Mouse (Mus musculus): ENCODE measurements around the gene Itpkb. TPM values are rescaled to one million over a fixed set of nuclear protein-coding genes. Genes with fewer than 3 reads are reported as not detected.
"Not testable (repeated sequence)": the region's sequence is repeated elsewhere in the genome, so short reads cannot be mapped to it uniquely, and the experiment has no call there.

Gene Itpkb
- polyA plus RNA-seq, 1 experiment from 2014 or later = 5.6 TPM

GRCm38 (mm10) chr1:180385308-180385707, 55.0 kb downstream of the Itpkb start:
- Histone ChIP-seq H3K9ac (ENCODE audit: low read length) (no peak overlapping the region), H3K9me3 (ENCODE audit: control insufficient read depth, low read length) (no peaks in the 10 kb centered on the region), H3K4me1 (ENCODE audit: control insufficient read depth in 2 of 2, insufficient read depth in 2 of 2, low read length in 2 of 2) (peaks cover 15 to 45% of the 10 kb centered on the region in 2 experiments), H3K36me3 (ENCODE audit: control insufficient read depth, insufficient read depth, low read length) (no peaks in the 10 kb centered on the region), H3K27me3 (ENCODE audit: control insufficient read depth, insufficient read depth, low read length) (no peaks in the 10 kb centered on the region), H3K27ac (replicated peaks in 1 of 2; ENCODE audit: control insufficient read depth in 1 of 2, insufficient read depth in 1 of 2, low read depth in 2 of 2, low read length in 2 of 2) (no peak overlapping the region; a peak in 1 of 4 replicates), H3K4me2 (ENCODE audit: low read length) (no peak overlapping the region), H3K4me3 (ENCODE audit: control insufficient read depth in 1 of 2, insufficient read depth in 1 of 2, low read depth in 1 of 2, low read length in 2 of 2) (no peak overlapping the region)
- ATAC-seq (ENCODE audit: insufficient number of reproducible peaks, insufficient read depth, low FRiP score, low read depth) = no peak
- WGBS = 58% methylated on average over 6 of the region's 6 CpGs

GRCm38 (mm10) chr1:180386951-180387749, 56.9 kb downstream of the Itpkb start:
- no peaks in the 10 kb centered on the region for H3K9me3 ChIP-seq (ENCODE audit: control insufficient read depth, low read length)
- H3K9ac ChIP-seq (ENCODE audit: low read length) = peak overlapping the region; percentile 72
- H3K27me3 ChIP-seq (ENCODE audit: control insufficient read depth, insufficient read depth, low read length) = no peaks in the 10 kb centered on the region
- no peaks in the 10 kb centered on the region for H3K36me3 ChIP-seq (ENCODE audit: control insufficient read depth, insufficient read depth, low read length)
- H3K4me3 ChIP-seq (ENCODE audit: control insufficient read depth in 1 of 2, insufficient read depth in 1 of 2, low read depth in 1 of 2, low read length in 2 of 2) = peak overlapping the region; percentile 40 to 48
- peak overlapping the region; percentile 77 for H3K4me2 ChIP-seq (ENCODE audit: low read length)
- peak; percentile 99 for ATAC-seq (ENCODE audit: insufficient number of reproducible peaks, insufficient read depth, low FRiP score, low read depth)
- 4% methylated on average over 27 of the region's 27 CpGs for WGBS
- H3K4me1 ChIP-seq (ENCODE audit: control insufficient read depth in 2 of 2, insufficient read depth in 2 of 2, low read length in 2 of 2) = peaks cover 12 to 45% of the 10 kb centered on the region in 2 experiments
- peak overlapping the region; percentile 76 to 86 for H3K27ac ChIP-seq (replicated peaks in 1 of 2; ENCODE audit: control insufficient read depth in 1 of 2, insufficient read depth in 1 of 2, low read depth in 2 of 2, low read length in 2 of 2)

- WGBS = 8% methylated on average over 11 of the region's 11 CpGs
- peak overlapping the region; percentile 47 for H3K9ac ChIP-seq (ENCODE audit: low read length)
- no peaks in the 10 kb centered on the region for H3K27me3 ChIP-seq (ENCODE audit: control insufficient read depth, insufficient read depth, low read length)
- no peaks in the 10 kb centered on the region for H3K36me3 ChIP-seq (ENCODE audit: control insufficient read depth, insufficient read depth, low read length)
- H3K4me2 ChIP-seq (ENCODE audit: low read length) = peak overlapping the region; percentile 77
- H3K4me3 ChIP-seq (ENCODE audit: control insufficient read depth in 1 of 2, insufficient read depth in 1 of 2, low read depth in 1 of 2, low read length in 2 of 2) = peak overlapping the region; percentile 20 to 26; a peak in 3 of 4 replicates
- peaks cover 9 to 42% of the 10 kb centered on the region in 2 experiments for H3K4me1 ChIP-seq (ENCODE audit: control insufficient read depth in 2 of 2, insufficient read depth in 2 of 2, low read length in 2 of 2)
- ATAC-seq (ENCODE audit: insufficient number of reproducible peaks, insufficient read depth, low FRiP score, low read depth) = no peak
- no peaks in the 10 kb centered on the region for H3K9me3 ChIP-seq (ENCODE audit: control insufficient read depth, low read length)
- peak overlapping the region; percentile 76 to 86 for H3K27ac ChIP-seq (replicated peaks in 1 of 2; ENCODE audit: control insufficient read depth in 1 of 2, insufficient read depth in 1 of 2, low read depth in 2 of 2, low read length in 2 of 2)
Measured at GRCm38 (mm10) chr1:180387750-180388480, 57.6 kb downstream of the Itpkb start.

- Histone ChIP-seq H3K9me3 (ENCODE audit: control insufficient read depth, low read length) (no peaks in the 10 kb centered on the region), H3K9ac (ENCODE audit: low read length) (no peak overlapping the region), H3K27ac (replicated peaks in 1 of 2; ENCODE audit: control insufficient read depth in 1 of 2, insufficient read depth in 1 of 2, low read depth in 2 of 2, low read length in 2 of 2) (peak overlapping the region; percentile 14 to 86; a peak in 3 of 4 replicates), H3K4me2 (ENCODE audit: low read length) (no peak overlapping the region), H3K4me1 (ENCODE audit: control insufficient read depth in 2 of 2, insufficient read depth in 2 of 2, low read length in 2 of 2) (peaks cover 9 to 46% of the 10 kb centered on the region in 2 experiments), H3K36me3 (ENCODE audit: control insufficient read depth, insufficient read depth, low read length) (no peaks in the 10 kb centered on the region), H3K4me3 (ENCODE audit: control insufficient read depth in 1 of 2, insufficient read depth in 1 of 2, low read depth in 1 of 2, low read length in 2 of 2) (no peak overlapping the region), H3K27me3 (ENCODE audit: control insufficient read depth, insufficient read depth, low read length) (no peaks in the 10 kb centered on the region)
- ATAC-seq (ENCODE audit: insufficient number of reproducible peaks, insufficient read depth, low FRiP score, low read depth) = no peak
- WGBS = 18% methylated on average over 1 of the region's 1 CpGs
Measured at GRCm38 (mm10) chr1:180388481-180388880, 58.2 kb downstream of the Itpkb start.

- not testable (repeated sequence) for H3K27me3 ChIP-seq (ENCODE audit: control insufficient read depth, insufficient read depth, low read length); H3K9me3 ChIP-seq (ENCODE audit: control insufficient read depth, low read length); H3K27ac ChIP-seq (replicated peaks in 1 of 2; ENCODE audit: control insufficient read depth in 1 of 2, insufficient read depth in 1 of 2, low read depth in 2 of 2, low read length in 2 of 2); H3K4me2 ChIP-seq (ENCODE audit: low read length); H3K4me3 ChIP-seq (ENCODE audit: control insufficient read depth in 1 of 2, insufficient read depth in 1 of 2, low read depth in 1 of 2, low read length in 2 of 2); H3K9ac ChIP-seq (ENCODE audit: low read length); ATAC-seq (ENCODE audit: insufficient number of reproducible peaks, insufficient read depth, low FRiP score, low read depth); H3K36me3 ChIP-seq (ENCODE audit: control insufficient read depth, insufficient read depth, low read length)
- H3K4me1 ChIP-seq (ENCODE audit: control insufficient read depth in 2 of 2, insufficient read depth in 2 of 2, low read length in 2 of 2) = peaks cover 12 to 51% of the 10 kb centered on the region in 2 experiments
- 80% methylated on average over 11 of the region's 11 CpGs for WGBS
Measured at GRCm38 (mm10) chr1:180389213-180389760, 59.0 kb downstream of the Itpkb start.

- ATAC-seq (ENCODE audit: insufficient number of reproducible peaks, insufficient read depth, low FRiP score, low read depth) = no peak
- no peak overlapping the region for H3K27ac ChIP-seq (replicated peaks in 1 of 2; ENCODE audit: control insufficient read depth in 1 of 2, insufficient read depth in 1 of 2, low read depth in 2 of 2, low read length in 2 of 2)
- WGBS = 62% methylated on average over 3 of the region's 3 CpGs
Measured at GRCm38 (mm10) chr1:180390321-180390731, 60.0 kb downstream of the Itpkb start.

GRCm38 (mm10) chr1:180390746-180391574, 60.7 kb downstream of the Itpkb start:
- no peak overlapping the region for H3K4me3 ChIP-seq (ENCODE audit: control insufficient read depth in 1 of 2, insufficient read depth in 1 of 2, low read depth in 1 of 2, low read length in 2 of 2)
- H3K4me2 ChIP-seq (ENCODE audit: low read length) = no peak overlapping the region
- peaks cover 10 to 40% of the 10 kb centered on the region in 2 experiments for H3K4me1 ChIP-seq (ENCODE audit: control insufficient read depth in 2 of 2, insufficient read depth in 2 of 2, low read length in 2 of 2)
- no peaks in the 10 kb centered on the region for H3K9me3 ChIP-seq (ENCODE audit: control insufficient read depth, low read length)
- 75% methylated on average over 10 of the region's 10 CpGs for WGBS
- H3K27ac ChIP-seq (replicated peaks in 1 of 2; ENCODE audit: control insufficient read depth in 1 of 2, insufficient read depth in 1 of 2, low read depth in 2 of 2, low read length in 2 of 2) = no peak overlapping the region
- no peaks in the 10 kb centered on the region for H3K27me3 ChIP-seq (ENCODE audit: control insufficient read depth, insufficient read depth, low read length)
- no peak overlapping the region for H3K9ac ChIP-seq (ENCODE audit: low read length)
- H3K36me3 ChIP-seq (ENCODE audit: control insufficient read depth, insufficient read depth, low read length) = 0 out of 2 replicates have a peak, but pooled peaks cover 4% of the 10 kb centered on the region
- ATAC-seq (ENCODE audit: insufficient number of reproducible peaks, insufficient read depth, low FRiP score, low read depth) = no peak

More at GRCm38 (mm10) chr1:180390321-180390731, 60.0 kb downstream of the Itpkb start:
- Histone ChIP-seq H3K36me3 (ENCODE audit: control insufficient read depth, insufficient read depth, low read length) (0 out of 2 replicates have a peak, but pooled peaks cover 4% of the 10 kb centered on the region), H3K4me3 (ENCODE audit: control insufficient read depth in 1 of 2, insufficient read depth in 1 of 2, low read depth in 1 of 2, low read length in 2 of 2) (no peak overlapping the region), H3K9ac (ENCODE audit: low read length) (no peak overlapping the region), H3K4me1 (ENCODE audit: control insufficient read depth in 2 of 2, insufficient read depth in 2 of 2, low read length in 2 of 2) (peaks cover 10 to 44% of the 10 kb centered on the region in 2 experiments), H3K9me3 (ENCODE audit: control insufficient read depth, low read length) (no peaks in the 10 kb centered on the region), H3K27me3 (ENCODE audit: control insufficient read depth, insufficient read depth, low read length) (no peaks in the 10 kb centered on the region), H3K4me2 (ENCODE audit: low read length) (no peak overlapping the region)
